Mouse (Mus musculus): ENCODE data around the gene Mier2.

- no peak for TF ChIP-seq POLR2A (IDR thresholded peaks at IDR 0.05; ENCODE audit: insufficient read depth, low read depth, low read length)
- no peak for TF ChIP-seq CTCF (IDR thresholded peaks at IDR 0.05)
- TF ChIP-seq EP300 (IDR thresholded peaks at IDR 0.05; ENCODE audit: insufficient read depth, low read depth, low read length), result no peak
These were observed 1.3 kb downstream of the Mier2 start for GRCm38 (mm10) chr10:79553691-79554090.
